Mouse (Mus musculus) cerebellum, adult 2 months (tissue): Measurements from ENCODE around the gene Osbpl9.

ENCODE experiments used
- CTCF ChIP-seq: fragments of 200-500 bp; IDR thresholded peaks from 2 replicates; pipeline ENCODE4 v1.5.1; 2011; ENCODE audit warnings: low read depth, mild to moderate bottlenecking, control low read depth, low read length, moderate library complexity, borderline replicate concordance; ENCODE audit not compliant: insufficient read depth
- POLR2A ChIP-seq: fragments of 200-500 bp; IDR thresholded peaks from 2 replicates; pipeline ENCODE4 v1.6.1; 2011; ENCODE audit warnings: low read length, control low read depth, borderline replicate concordance; ENCODE audit not compliant: insufficient read depth

DNA sequence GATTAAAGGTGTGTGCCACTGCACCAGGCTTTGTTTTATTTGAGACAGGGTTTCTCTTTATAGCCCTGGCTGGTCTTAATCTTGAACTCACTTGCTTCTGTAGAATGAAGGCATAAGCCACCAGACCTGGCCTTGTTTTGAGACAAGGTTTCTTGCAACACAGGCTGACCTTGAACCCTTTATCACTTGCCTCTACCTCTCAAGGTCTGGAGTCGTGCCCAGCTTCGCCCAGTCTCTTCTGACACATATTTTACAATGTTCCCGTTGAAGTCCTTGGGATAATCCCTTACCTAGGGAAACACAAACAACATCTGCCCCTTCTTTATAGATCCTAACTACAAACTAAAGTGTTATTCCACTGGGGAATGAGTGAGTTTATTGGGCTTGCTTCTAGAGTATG is 19.9 kb upstream of the Osbpl9 start:
- TF ChIP-seq POLR2A (no peak), CTCF (no peak)
